Comparison of ENCODE assay signal across 8 mouse cellular contexts in the genomic region with DNA sequence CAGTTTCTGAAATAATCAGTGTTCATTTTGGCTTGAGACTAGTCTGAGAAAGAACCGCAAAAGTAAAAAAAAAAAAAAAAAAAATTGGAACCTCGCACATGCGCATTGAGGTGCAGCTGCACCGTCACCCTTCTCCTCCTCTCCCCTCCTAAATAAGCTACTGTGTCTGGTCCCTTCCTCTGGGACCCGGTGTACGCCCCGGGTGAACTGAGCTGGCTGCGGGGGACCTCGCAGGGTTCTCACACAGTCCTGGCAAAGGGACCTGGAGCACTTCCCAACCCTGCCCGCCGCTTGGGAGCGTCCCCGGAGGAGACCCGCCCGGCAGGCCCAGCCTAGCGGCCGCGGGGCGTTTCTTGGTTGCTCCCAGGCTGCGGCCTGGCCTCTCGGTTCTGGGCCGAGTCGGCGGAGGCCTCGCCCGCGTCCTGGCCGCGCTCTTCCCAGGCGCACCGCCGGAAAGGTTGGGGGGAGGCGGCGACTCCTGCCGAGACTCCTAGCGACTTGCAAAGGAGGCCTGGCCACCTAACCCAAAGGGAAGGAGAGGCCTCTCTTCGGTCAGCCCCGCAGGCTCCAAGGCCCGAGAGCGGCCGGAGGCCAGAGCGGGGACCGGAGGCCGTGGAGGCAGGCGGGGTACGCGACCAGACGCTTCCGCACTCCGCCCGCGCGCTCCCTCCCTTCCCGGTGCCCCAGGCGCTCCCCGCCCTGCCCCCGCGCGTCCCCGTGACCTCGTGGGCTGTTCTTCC. TPM values are rescaled to one million over a fixed set of nuclear protein-coding genes. Genes with fewer than 3 reads are reported as not detected.
DNase-seq lines count a peak whose midpoint lies in the region; ATAC-seq and TF ChIP-seq lines count a peak whose summit lies in the region.

Gene Spag6, plus strand, starts transcription at position 162 of the 740 bp plus-strand sequence.

- H3K4me2 ChIP-seq in embryonic facial prominence, embryonic 13.5 days = peak within 1 kb of the TSS; percentile 98
- H3K4me2 ChIP-seq in heart, embryonic 12.5 days = peak within 1 kb of the TSS; percentile 88
- H3K4me2 ChIP-seq in kidney, embryonic 15.5 days = peak within 1 kb of the TSS; percentile 90
- peak within 1 kb of the TSS; percentile 68 for H3K4me2 ChIP-seq in liver, embryonic 14.5 days (ENCODE audit: low read depth)
- H3K4me2 ChIP-seq in stomach, postnatal 0 days (replicated peaks; ENCODE audit: low read depth) = peak within 1 kb of the TSS; percentile 97

- WGBS in embryonic facial prominence, embryonic 13.5 days = under 1% methylated on average over 58 of the region's 61 CpGs
- WGBS in heart, embryonic 12.5 days = under 1% methylated on average over 53 of the region's 61 CpGs
- 2% methylated on average over 48 of the region's 61 CpGs for WGBS in kidney, embryonic 15.5 days
- WGBS in liver, embryonic 14.5 days (ENCODE audit: insufficient replicate concordance) = under 1% methylated on average over 53 of the region's 61 CpGs
- WGBS in stomach, postnatal 0 days = 2% methylated on average over 34 of the region's 61 CpGs

- H3K9me3 ChIP-seq in embryonic facial prominence, embryonic 13.5 days = no peaks in the 10 kb centered on the region
- no peaks in the 10 kb centered on the region for H3K9me3 ChIP-seq in heart, embryonic 12.5 days (replicated peaks)
- no peaks in the 10 kb centered on the region for H3K9me3 ChIP-seq in kidney, embryonic 15.5 days (replicated peaks)
- H3K9me3 ChIP-seq in liver, embryonic 14.5 days (ENCODE audit: control insufficient read depth, low read length) = no peaks in the 10 kb centered on the region
- H3K9me3 ChIP-seq in stomach, postnatal 0 days (ENCODE audit: control insufficient read depth, low read length) = no peaks in the 10 kb centered on the region

- H3K9ac ChIP-seq in embryonic facial prominence, embryonic 13.5 days = peak within 1 kb of the TSS; percentile 83
- H3K9ac ChIP-seq in heart, embryonic 12.5 days = peak within 1 kb of the TSS; percentile 83
- peak within 1 kb of the TSS; percentile 80 for H3K9ac ChIP-seq in kidney, embryonic 15.5 days
- H3K9ac ChIP-seq in liver, embryonic 14.5 days (replicated peaks) = peak within 1 kb of the TSS; percentile 0; the same call in 1 of the 2 replicates
- H3K9ac ChIP-seq in stomach, postnatal 0 days (ENCODE audit: low read length) = peak within 1 kb of the TSS; percentile 94

- DNase-seq in A20 (ENCODE audit: low read depth, low spot score) = peak; percentile 92
- peak; percentile 60 for DNase-seq in adrenal gland, adult 8-10 months
- no peak for DNase-seq in liver, embryonic 14.5 days (ENCODE audit: low read depth in 3 of 3, low spot score in 3 of 3)
- peak; percentile 53 to 63 for DNase-seq in natural killer cell, adult 2 months (ENCODE audit: low spot score in 2 of 2)
- DNase-seq in stomach, postnatal 0 days (ENCODE audit: low spot score) = peak; percentile 81

- ATAC-seq in embryonic facial prominence, embryonic 13.5 days (ENCODE audit: insufficient number of reproducible peaks, insufficient read depth, low FRiP score, low TSS enrichment, low read depth) = 0 out of 2 replicates have a peak, but pooled peaks have one; percentile 57
- peak; percentile 79 for ATAC-seq in heart, embryonic 12.5 days (ENCODE audit: insufficient number of reproducible peaks, low FRiP score)
- ATAC-seq in kidney, embryonic 15.5 days (replicated peaks; ENCODE audit: low FRiP score) = peak; percentile 88
- ATAC-seq in liver, embryonic 14.5 days (ENCODE audit: insufficient read depth) = peak; percentile 74
- ATAC-seq in stomach, postnatal 0 days (ENCODE audit: low FRiP score, low TSS enrichment) = peak; percentile 89

- no peaks in the 10 kb centered on the region for H3K36me3 ChIP-seq in embryonic facial prominence, embryonic 13.5 days
- no peaks in the 10 kb centered on the region for H3K36me3 ChIP-seq in heart, embryonic 12.5 days
- H3K36me3 ChIP-seq in kidney, embryonic 15.5 days = no peaks in the 10 kb centered on the region
- no peaks in the 10 kb centered on the region for H3K36me3 ChIP-seq in liver, embryonic 14.5 days (replicated peaks; ENCODE audit: control insufficient read depth, insufficient read depth, low read depth)
- H3K36me3 ChIP-seq in stomach, postnatal 0 days (ENCODE audit: control insufficient read depth, insufficient read depth, low read length) = no peaks in the 10 kb centered on the region

- no peak for TF ChIP-seq CTCF in liver, embryonic 14.5 days (IDR thresholded peaks at IDR 0.05; ENCODE audit: low read depth)
- no peak for TF ChIP-seq CTCF in stomach, postnatal 0 days (IDR thresholded peaks at IDR 0.05; ENCODE audit: low read depth)

- no peak for TF ChIP-seq EP300 in liver, embryonic 14.5 days (IDR thresholded peaks at IDR 0.05; ENCODE audit: low read depth)
- TF ChIP-seq EP300 in stomach, postnatal 0 days (optimal IDR thresholded peaks at IDR 0.05) = no peak

- peaks cover 83% of the 10 kb centered on the region for H3K27me3 ChIP-seq in embryonic facial prominence, embryonic 13.5 days
- H3K27me3 ChIP-seq in heart, embryonic 12.5 days (replicated peaks) = peaks cover 56% of the 10 kb centered on the region
- peaks cover 80% of the 10 kb centered on the region for H3K27me3 ChIP-seq in kidney, embryonic 15.5 days
- peaks cover 91% of the 10 kb centered on the region for H3K27me3 ChIP-seq in liver, embryonic 14.5 days (ENCODE audit: control insufficient read depth, insufficient read depth, low read length)
- H3K27me3 ChIP-seq in stomach, postnatal 0 days (ENCODE audit: control insufficient read depth, insufficient read depth, low read length) = peaks cover 17% of the 10 kb centered on the region; the same call in 1 of the 2 replicates

- peak within 1 kb of the TSS; percentile 51; the same call in 1 of the 2 replicates for H3K27ac ChIP-seq in embryonic facial prominence, embryonic 13.5 days
- peak within 1 kb of the TSS; percentile 49; the same call in 1 of the 2 replicates for H3K27ac ChIP-seq in heart, embryonic 12.5 days (ENCODE audit: poor library complexity, severe bottlenecking)
- H3K27ac ChIP-seq in kidney, embryonic 15.5 days = peak within 1 kb of the TSS; percentile 85
- H3K27ac ChIP-seq in liver, embryonic 14.5 days = no peak within 1 kb of the TSS
- peak within 1 kb of the TSS; percentile 85 for H3K27ac ChIP-seq in stomach, postnatal 0 days (replicated peaks)

- H3K4me1 ChIP-seq in embryonic facial prominence, embryonic 13.5 days = peaks cover 27% of the 10 kb centered on the region
- H3K4me1 ChIP-seq in heart, embryonic 12.5 days (replicated peaks) = peaks cover 29% of the 10 kb centered on the region
- H3K4me1 ChIP-seq in kidney, embryonic 15.5 days = peaks cover 31% of the 10 kb centered on the region
- H3K4me1 ChIP-seq in liver, embryonic 14.5 days (replicated peaks; ENCODE audit: control insufficient read depth in 2 of 2, insufficient read depth in 2 of 2, low read length in 1 of 2) = peaks cover 0 to 3% of the 10 kb centered on the region in 2 experiments; a peak in 1 of 4 replicates
- peaks cover 5% of the 10 kb centered on the region for H3K4me1 ChIP-seq in stomach, postnatal 0 days (replicated peaks; ENCODE audit: control insufficient read depth, insufficient read depth)

- H3K4me3 ChIP-seq in embryonic facial prominence, embryonic 13.5 days = peak within 1 kb of the TSS; percentile 68
- peak within 1 kb of the TSS; percentile 66 for H3K4me3 ChIP-seq in heart, embryonic 12.5 days
- H3K4me3 ChIP-seq in kidney, embryonic 15.5 days (replicated peaks) = peak within 1 kb of the TSS; percentile 72
- H3K4me3 ChIP-seq in liver, embryonic 14.5 days (ENCODE audit: insufficient read depth in 1 of 2, low read depth in 2 of 2, low read length in 2 of 2) = peak within 1 kb of the TSS; percentile 57 to 58
- H3K4me3 ChIP-seq in stomach, postnatal 0 days (ENCODE audit: low read depth, low read length) = peak within 1 kb of the TSS; percentile 75

RNA-seq across cellular contexts. Expression of gene Spag6, which starts in this region (rescaled TPM):
- 1 to 10 TPM in 2 of 4 experiments, under 1 TPM in 2; 0.44 to 1.3 (median 1.1) TPM for total RNA-seq in adrenal gland, adult 8-10 months (2022)
- polyA plus RNA-seq in embryonic facial prominence, embryonic 13.5 days (2015; fragmentation: Nextera tagmentation; extraction: Ambion mirVana) = 0.11 TPM in 1 of 2 replicates, not detected in the other
- polyA plus RNA-seq in heart, embryonic 12.5 days (2016; fragmentation: Nextera tagmentation; extraction: Ambion mirVana) = 0.14 TPM in 1 of 2 replicates, not detected in the other
- 0.26 TPM in 1 of 2 replicates, not detected in the other for polyA plus RNA-seq in kidney, embryonic 15.5 days (2015; fragmentation: Nextera tagmentation; extraction: Ambion mirVana)
- 0.13 TPM in 1 of 2 replicates, not detected in the other for polyA plus RNA-seq in liver, embryonic 14.5 days (2012; rRNA removed)
- not detected in 2 replicates for polyA plus RNA-seq in liver, embryonic 14.5 days (2014; fragmentation: Nextera tagmentation; extraction: Ambion mirVana)
- 0.10 and 0.21 TPM in 2 replicates for polyA plus RNA-seq in stomach, postnatal 0 days (2015; fragmentation: Nextera tagmentation; extraction: Ambion mirVana)

Comparison
In these comparisons a context has a peak if more than half of its experiments do, and no peak if none do; other contexts are left out.
1. Peak in ATAC-seq, H3K4me3 ChIP-seq, H3K27ac ChIP-seq, H3K9ac ChIP-seq and H3K4me2 ChIP-seq in embryonic facial prominence, embryonic 13.5 days; RNA of the gene not detected or under 1 TPM.
2. Peak in ATAC-seq, H3K4me3 ChIP-seq, H3K27ac ChIP-seq, H3K9ac ChIP-seq and H3K4me2 ChIP-seq in heart, embryonic 12.5 days; RNA of the gene not detected or under 1 TPM.
3. Peak in ATAC-seq, H3K4me3 ChIP-seq, H3K27ac ChIP-seq, H3K9ac ChIP-seq and H3K4me2 ChIP-seq in kidney, embryonic 15.5 days; RNA of the gene not detected or under 1 TPM.
4. Peak in ATAC-seq, H3K4me3 ChIP-seq, H3K9ac ChIP-seq and H3K4me2 ChIP-seq in liver, embryonic 14.5 days; RNA of the gene not detected or under 1 TPM.
5. Peak in DNase-seq, ATAC-seq, H3K4me3 ChIP-seq, H3K27ac ChIP-seq, H3K9ac ChIP-seq and H3K4me2 ChIP-seq in stomach, postnatal 0 days; RNA of the gene not detected or under 1 TPM.
6. DNase-seq: peak in A20 (single experiment), adrenal gland, adult 8-10 months (single experiment) and natural killer cell, adult 2 months (2 of 2); none in liver, embryonic 14.5 days (0 of 3).
7. H3K9ac ChIP-seq: peak in every context shown above with its lines; median percentile 94 in stomach, postnatal 0 days; 83 in embryonic facial prominence, embryonic 13.5 days; 83 in heart, embryonic 12.5 days; 80 in kidney, embryonic 15.5 days; 0 in liver, embryonic 14.5 days.
8. Peak in every context shown above with its lines, with median percentiles within 50 percentile points of each other: ATAC-seq, H3K4me2 ChIP-seq and H3K4me3 ChIP-seq.